Mouse (Mus musculus) urinary bladder, postnatal 4 days (tissue): ENCODE measurements around the gene Cfap70.

Experiments
- DNase-seq, 2 experiments: peaks; one replicate each; pipeline ENCODE4 v3.0.0; 2021 to 2022; ENCODE audit warnings: low spot score in 2 of 2

Cfap70 gene

DNA sequence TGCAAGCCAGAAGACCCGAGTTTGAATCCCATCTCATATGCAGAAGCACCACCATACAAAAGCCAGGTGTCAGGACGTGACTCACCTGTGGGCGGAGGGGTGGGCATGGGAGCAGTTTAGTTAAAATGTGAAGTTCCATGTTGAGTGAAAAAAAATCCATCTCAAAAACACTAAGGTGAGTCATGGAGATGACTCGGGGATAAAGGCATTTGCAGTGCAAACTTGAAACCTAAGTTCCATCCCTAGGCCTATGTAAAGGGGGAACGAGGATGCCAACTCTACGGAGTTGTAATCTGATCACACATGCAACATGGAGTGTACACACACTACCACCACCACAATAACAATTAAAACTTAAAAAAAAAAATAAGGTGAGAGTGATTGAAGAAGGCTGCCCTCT lies 29.0 kb downstream of the Cfap70 start:
- no peak for DNase-seq

DNA sequence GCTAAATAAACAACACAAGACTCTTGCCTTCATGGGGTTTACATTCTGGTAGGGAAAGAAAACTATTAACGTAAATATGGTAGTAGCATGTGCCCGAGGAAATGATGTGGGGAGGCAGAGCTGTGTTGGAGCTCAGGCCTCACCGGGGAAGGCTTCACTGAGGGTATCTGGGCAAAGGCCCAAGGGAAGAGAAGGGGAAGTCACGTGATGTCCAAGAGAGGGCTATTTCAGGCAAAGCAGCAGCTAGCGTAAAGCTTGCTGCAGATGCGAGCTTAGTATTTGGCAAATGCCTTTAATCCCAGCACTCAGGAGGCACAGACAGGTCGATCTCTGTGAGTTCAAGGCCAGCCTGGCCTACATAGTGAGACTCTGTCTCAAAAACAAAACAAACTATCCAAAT lies 29.8 kb downstream of the Cfap70 start:
- no peak for DNase-seq

DNA sequence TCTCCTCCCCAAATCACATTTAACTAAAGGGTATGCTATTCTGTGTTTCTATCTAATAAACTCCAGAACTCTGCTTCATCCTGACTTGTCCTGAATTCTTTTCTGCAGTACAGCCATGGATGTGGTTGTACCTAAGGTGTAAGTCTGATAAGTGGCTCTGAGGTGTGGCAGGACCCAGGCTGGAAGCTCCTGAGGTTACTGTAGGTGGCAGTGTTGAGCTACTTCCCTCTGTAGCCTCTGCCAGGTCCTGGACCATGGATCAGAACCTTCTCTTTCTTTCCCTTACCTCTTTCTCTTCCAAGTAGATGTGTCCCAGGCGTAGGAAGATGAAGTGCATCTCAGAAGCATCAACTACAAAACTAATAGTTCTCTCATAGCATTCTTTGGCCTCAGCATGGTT lies 52.0 kb downstream of the Cfap70 start:
- DNase-seq, result no peak

DNA sequence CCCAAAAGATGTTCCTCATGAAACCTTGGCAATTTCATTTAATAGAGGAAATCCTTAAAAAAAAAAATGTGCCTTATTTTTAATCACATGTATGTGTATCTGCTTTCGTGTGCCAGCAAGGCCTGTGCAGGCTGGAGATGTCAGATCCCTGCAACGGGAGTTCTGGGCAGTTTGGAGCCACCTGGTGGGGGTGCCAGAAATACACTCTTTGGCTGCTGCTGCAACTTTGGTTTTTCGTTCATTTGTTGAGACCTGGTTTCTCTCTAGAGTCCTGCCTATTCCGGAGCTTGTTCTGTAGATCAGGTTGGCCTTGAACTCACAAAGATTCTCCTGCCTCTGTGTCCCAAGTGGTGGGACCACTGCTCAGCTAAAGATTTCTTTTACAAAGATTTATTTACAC lies 53.2 kb downstream of the Cfap70 start:
- DNase-seq, result no peak

DNA sequence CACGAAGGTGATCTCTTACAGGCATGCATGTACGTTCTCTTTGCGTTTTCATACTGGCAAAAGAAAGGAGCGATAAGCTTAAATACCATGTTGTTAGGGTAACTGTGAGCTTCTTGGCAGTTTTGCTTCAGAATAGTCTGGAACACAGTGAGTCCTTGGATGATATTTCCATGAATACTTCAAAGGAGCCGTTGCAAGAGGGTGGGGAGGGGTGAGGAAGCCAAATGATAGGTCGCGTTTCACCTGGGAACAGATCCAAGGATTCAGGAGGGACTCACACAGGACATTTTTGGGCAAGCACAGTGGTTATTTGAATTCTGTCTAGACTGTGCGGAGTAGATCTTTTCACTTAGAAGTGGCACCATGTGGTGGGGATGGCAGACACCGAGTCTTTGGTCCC lies 54.8 kb downstream of the Cfap70 start:
- DNase-seq, result no peak

DNA sequence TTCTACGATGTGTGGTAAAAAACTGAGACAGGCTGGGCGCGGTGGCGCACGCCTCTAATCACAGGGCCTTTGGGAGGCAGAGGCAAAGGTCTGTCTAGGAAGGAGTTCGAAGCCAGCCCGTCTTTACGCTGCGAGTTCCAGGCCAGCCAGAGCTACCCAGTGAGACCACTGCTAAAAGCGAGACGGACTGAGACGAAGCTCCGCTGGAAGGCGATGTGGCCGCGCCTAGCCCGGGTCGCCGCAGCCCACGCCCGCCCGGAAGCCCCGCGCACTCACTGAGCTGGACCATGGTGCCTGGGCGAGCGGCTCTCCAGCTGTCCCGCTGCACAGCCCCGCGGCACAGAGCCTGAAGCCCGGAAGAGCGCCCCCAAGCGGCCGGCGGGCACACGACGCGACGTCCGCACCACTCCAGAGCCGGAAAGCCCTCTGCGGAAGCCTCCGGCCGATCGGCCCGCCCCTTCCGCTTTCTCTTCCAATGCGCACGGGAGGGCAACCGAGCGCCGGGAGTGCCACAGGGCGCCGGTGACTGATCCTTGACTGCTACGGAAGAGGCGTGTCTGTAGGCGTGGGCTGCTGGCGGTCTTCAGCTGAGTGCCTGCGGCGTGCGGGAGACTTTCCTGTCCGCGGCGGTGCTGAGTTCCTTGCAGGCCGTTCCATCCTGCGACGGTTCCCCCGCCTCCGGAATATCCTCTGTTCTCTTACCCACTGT lies 58.7 kb downstream of the Cfap70 start, which contains the start of gene Mrps16:
TSS of gene Mrps16 (minus strand) at position 430 of the 709 bp plus-strand sequence.
- DNase-seq, result peak; percentile 94

DNA sequence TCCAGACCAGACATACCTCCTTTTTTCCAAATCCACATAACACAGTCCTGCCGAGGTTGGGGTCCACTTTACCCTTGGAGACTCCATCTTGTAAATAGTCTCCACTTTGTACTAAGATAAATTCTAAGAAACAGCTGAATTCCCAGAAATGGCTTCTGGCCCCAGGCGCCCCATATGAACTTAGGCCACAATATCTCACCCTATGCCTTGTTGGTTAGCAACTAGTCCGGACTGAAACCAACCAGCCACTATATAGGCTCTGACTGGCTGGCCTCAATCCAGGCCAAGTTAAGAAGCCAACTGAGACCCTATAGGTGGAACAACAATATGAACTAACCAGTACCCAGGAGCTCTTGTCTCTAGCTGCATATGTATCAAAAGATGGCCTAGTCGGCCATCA lies 59.7 kb downstream of the Cfap70 start:
- no peak for DNase-seq

DNA sequence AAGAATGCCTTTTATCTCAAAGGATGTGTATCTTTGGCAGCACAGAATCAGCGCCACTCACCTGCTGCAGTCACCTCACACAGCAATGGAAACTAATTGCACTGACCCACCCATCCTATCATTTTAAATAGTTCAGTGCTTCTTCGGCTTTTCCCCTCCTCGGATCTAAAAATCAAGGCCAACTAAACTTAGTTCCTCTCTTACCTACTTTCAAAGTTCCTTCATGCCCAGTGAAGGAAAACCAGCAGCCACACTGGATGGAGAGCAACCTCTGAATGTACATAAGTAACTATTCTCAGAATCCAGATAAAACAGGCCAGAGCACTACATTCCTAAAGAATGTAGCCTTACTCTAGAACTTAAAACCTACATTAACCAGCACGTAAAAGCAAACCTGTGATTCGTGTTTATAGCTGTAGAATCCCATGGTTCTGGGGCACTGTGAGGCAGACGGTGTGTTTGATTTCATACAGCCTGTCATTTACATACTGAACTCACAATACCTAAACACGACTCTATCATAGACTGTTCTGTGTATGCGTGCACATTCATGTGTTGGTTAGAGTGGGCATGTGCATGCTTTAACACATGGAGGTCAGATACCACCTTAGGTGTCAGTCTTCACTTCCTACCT lies 62.5 kb downstream of the Cfap70 start:
- no peak for DNase-seq

DNA sequence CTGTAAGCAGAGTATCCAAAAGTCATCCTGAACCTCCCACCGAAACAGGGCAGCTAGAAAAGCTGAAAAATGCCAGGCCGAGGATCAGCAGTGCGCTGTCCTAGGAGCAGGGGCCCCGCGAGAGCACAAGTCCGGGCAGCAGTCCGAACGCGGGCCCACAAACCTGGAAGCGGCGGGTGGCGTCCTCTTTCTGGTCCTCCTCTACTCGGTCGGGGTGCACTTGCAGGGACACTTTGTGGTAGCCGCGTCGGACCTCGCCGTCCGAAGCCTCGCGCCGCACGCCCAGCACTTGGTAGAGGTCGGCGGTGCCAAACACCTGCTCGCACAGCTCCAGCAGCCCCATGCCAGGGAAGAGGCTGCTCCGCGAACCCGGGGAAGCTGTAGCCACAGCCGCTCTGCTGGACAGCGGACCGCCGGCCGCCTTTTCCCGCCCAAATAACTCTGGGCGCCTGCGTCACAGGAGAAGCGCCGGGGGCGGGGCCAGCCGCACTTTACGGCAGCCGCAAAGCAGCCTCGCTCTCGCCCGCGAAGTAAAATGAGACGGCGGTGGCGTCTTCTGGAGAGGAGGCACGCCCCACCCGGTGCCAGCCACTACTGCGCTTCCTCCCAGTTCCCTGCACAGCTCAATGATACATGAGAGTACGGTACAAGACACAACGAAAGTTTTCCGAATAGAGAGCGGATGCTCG lies 63.4 kb downstream of the Cfap70 start, which contains the start of gene Dnajc9:
TSS of gene Dnajc9 (minus strand) at position 470 of the 689 bp plus-strand sequence.
- DNase-seq, result peak; percentile 92 to 96

DNA sequence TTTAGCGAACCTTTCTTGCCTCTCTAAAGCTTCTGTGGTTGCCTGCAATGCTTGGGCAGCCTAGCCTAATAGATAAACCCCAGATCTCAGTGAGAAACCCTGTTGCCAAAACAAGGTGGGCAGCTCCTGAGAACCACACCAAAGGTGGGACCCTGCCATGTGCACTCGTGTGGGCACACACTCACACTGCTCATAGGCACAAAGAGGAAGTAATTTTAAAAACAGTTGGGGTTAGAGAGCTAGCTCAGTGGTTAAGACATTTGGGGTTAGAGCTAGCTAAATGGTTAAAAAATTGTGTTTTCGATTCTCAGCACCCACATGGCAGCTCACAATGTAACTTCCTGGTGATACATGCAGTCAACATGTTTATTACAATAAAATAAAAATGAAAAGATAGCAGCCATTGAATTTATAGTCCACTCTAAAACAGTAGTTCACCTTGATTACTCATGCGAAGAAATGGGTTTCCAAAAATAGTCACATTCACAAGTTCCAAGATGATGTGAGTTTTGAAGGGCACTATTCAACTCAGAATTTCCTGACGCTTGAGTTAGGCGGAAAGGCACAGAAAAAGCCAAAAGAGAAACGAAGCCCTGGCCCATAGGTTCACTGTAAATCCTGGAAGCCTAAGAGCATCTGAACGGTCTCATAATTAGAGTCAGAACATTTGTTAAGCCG lies 72.1 kb downstream of the Cfap70 start:
- DNase-seq, result no peak

DNA sequence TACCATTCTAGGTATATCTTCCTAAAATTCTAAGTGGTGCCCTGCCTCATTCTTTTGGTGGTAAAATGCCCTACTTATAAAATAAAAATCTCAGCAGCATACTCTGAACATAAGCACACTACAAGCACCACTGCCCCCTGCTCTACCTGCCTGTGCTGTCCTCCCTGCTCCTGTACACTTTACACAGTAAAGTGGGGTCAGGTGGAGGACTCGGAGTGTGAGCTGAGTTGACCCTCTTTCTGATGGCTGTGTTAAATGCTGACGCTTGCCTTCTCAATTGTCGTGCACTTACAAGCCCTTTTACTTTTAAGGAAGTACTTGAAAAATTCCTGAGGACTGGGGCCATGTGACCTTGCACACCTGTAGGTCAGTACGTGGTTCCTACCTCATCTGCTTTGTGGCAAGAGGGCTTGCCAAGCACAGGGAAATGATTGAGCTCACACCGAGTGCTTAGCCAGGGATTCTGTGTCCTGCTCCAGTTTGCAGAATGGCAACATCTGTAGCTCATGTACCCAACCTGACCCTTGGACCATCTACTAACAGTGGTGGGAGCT lies 72.9 kb downstream of the Cfap70 start:
- no peak for DNase-seq

DNA sequence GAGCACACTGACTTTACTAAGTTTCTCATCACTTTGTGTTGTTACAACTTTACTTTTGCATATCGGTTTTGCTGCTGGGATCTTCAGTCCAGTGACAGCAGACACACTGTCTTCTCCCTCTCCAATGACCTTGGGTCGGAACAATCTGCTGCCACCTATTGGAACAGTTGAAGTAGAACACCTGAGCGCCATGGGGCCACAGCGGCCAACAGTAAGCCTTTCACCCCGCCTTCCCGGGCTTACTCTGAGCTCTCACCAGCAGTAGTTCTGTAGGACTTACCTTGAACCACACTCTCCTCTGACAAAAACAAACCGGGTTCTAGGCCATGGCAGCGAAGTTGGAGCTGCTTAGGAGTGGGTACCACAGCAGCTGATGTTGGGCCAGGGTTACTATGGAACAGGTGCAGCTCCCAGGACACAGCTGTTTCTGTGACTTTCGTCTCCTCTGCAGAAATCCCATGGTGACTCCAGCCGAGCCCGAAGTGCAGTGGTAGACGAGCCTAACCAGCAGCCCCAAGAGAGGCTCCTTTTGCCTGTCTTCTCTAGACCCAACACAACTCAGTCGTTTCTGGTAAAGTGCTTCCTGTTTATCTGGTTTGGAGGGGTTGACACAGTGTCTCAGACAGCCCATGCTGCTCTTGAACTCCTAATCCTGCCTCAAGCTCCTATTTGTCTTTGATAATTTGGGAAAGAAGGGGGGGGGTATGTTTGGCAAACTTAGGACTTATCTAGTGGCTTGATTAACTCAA lies 73.5 kb downstream of the Cfap70 start:
- peak in 1 of 2 experiments; percentile 35 for DNase-seq

DNA sequence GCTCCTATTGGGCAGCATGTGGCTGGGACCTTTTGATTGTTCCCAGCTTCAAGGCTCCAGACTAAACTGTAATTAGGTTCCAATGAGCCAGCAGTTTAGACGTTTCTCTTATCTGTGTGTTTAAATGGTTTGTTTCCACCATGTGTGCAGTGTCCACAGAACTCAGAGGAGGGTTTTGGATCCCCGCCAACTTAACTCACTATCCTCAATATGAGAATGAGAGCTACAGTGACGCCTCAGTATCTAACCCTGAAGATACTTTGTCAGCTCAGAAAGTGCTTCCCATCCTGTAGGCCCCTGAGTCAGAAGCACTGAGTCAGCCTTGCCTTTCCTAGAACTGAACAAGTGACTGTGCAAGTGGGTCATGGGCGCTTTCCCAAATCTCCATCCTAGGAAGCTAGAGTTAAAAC lies 74.9 kb downstream of the Cfap70 start:
- no peak for DNase-seq

DNA sequence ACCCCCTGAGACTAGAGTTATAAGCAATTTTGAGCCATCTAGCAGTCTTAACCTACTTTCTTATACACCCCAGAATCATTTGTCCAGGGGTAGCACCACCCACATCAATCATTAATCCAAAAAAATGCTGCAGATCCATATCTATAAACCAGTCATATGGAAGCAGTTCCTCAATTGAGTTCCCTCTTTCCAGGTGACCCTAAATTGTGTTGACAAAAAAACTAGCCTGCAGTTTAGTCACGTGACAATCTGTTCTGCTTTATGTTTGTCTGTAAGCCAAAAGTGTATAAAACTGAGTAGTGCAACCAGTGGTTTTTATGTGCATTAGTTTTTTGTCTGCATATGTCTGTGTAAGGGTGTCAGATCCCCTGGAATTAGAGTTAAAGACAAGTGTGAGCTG lies 80.2 kb downstream of the Cfap70 start:
- DNase-seq, result no peak

DNA sequence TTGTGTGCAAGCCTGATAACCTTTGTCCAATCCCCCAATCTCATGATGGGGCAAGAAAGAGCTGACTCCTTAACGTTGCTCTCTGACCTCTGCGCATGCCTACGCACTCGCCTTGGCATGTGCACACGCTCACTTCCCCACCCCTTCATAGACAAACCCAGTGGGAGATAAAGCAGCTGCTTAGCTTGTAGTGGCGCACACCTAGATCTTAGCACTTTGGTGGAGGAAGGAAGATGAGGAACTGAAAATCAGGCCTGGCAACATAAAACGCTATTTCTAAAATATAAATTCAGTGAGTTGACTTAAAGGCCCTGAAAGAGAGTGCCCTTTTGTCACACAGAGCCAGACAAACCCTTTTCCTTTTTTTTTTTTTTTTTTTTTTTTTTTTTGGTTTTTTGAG lies 81.2 kb downstream of the Cfap70 start:
- no peak for DNase-seq

DNA sequence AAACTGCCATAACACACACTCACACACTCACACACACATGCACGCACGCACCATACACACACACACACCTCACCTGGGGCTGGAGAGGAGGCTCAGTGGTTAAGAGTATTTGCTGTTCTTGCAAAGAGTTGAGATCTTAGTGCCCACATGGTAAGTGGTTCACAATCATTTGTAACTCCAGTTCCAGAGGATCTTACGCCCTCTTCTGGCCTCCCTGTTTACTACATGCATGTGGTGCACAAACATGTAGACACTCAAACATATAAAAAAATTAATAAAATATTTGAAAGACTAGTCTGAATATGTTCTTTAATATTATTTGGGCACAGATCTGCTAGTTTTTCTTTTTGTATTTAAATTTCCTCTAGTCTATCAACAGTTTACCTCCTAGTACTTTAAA lies 83.8 kb downstream of the Cfap70 start:
- no peak for DNase-seq

DNA sequence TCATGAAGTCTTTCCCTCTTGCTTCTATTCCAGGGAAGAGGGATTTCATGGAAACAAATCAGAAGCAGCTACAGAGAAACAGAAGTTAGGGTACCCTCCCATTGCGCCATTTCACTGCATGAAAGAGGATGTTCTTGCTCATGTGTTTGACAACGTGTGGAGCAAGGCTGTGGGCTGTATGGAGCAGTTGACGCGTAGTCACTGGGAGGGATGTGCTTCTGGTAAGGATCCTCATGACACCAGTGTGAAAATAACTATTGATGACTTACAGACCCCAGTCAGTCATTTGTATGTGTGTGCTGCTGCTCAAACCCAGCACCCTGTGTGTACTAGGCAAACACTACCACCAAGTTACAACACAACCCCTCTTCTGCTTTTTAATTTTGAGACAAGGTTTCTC lies 88.8 kb downstream of the Cfap70 start:
- DNase-seq, result no peak

DNA sequence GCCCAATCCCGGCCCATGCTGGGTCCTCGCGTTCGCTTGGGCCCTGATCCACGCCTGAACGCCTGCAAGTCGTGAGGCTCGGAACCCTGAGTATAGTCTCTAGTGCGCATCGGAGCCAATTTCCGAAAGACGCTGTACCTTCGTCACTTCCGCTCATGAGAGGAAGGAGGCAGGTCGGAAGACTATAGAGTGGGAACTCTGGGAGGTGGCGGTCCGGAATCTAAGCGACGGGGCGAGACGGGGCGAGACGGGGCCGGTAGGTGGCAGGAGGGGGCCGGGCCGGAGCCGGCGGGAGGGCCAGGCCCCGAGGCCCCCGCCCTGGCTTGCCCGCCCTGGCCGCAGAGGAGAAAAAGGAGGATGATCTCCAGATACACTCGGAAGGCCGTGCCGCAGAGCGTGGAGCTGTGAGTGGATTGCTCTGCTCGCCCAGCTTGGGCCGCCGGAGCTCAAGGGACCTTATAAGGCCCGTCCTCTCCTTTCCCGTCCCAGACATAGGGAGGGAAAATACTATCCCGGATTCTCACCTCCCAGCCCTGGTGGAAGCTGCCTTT lies 104.0 kb downstream of the Cfap70 start, which contains the start of the genes Ecd and Fam149b:
TSS of gene Ecd (minus strand) at position 131 of the 551 bp plus-strand sequence.
TSS of gene Fam149b (plus strand) at position 172 of the 551 bp plus-strand sequence.
- peak; percentile 88 to 91 for DNase-seq

DNA sequence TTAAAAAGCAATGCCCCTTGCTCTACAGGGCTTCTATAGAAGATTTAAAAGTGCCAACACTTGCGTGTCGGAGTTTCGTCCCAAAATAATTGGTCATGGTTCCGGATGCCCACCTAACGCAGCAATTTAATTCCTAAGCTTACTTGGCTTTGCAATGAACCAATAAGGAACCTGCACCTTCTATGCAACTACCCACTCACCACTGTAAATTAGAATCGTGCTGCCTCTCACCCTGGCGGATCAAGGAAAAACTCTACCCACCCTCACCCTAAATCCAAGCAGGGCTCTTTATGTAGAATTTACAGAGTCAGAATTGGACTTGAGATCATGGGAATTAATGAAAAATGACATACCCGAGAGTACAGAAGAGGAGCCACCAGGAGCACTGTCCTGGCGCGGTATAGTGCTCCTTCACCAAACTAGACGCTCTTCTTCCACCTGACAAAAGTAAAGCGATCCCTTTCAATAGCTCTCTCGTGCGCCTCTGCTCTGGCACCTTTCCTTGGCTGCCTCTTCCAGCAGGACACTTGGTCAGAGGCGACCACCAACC lies 104.5 kb downstream of the Cfap70 start:
- DNase-seq, result no peak

DNA sequence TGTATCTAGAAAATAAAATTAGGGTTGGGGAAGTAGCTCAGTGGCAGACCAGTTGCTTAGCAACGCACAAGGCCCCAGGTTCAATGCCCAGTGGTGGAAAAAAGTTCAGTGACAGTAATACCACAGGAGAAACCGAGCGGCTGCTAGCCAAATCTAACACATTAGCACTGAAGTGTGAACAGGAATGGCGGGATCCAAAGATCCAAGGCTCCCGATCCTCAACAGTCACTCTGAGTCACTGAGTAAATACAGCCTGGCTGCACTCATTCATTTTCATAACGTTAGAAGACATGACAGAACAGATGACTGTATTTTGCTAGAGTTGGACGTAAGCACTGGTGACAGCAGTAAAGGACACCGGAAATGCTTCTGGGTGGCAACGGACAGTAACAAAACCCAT lies 106.1 kb downstream of the Cfap70 start:
- no peak for DNase-seq
